Mouse (Mus musculus) cerebellum, adult 11 months (tissue): Measurements from ENCODE around the gene Hoxd9.

Experiments
- DNase-seq: peaks from one replicate; pipeline ENCODE4 v3.0.0; 2022

Gene Hoxd9

DNA sequence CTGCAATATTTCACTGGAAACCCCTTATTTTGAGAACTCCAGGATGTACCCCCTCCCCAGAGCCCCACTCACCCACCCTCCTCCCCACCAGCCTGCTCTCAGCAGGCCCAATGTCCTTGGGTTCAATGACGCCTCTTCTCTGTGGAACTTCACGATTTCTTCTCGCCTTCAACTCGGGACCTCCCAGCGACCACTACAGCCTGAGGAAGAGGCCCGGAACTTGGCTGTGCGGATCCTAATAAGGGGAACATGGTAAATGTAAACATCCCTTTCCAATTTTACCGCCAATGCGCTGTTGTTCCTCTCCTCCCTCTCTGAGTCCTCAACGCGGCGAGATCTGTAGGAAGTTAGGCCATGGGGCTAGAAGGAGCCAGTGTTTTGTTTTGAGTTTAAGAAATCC lies 13.4 kb upstream of the Hoxd9 start:
- no peak for DNase-seq

- no peak for DNase-seq
Measured at GRCm38 (mm10) chr2:74685059-74685603, 12.4 kb upstream of the Hoxd9 start.

GRCm38 (mm10) chr2:74686301-74686987 lies 11.1 kb upstream of the Hoxd9 start:
- DNase-seq, result no peak

GRCm38 (mm10) chr2:74686988-74687697 lies 10.4 kb upstream of the Hoxd9 start:
- no peak for DNase-seq

DNA sequence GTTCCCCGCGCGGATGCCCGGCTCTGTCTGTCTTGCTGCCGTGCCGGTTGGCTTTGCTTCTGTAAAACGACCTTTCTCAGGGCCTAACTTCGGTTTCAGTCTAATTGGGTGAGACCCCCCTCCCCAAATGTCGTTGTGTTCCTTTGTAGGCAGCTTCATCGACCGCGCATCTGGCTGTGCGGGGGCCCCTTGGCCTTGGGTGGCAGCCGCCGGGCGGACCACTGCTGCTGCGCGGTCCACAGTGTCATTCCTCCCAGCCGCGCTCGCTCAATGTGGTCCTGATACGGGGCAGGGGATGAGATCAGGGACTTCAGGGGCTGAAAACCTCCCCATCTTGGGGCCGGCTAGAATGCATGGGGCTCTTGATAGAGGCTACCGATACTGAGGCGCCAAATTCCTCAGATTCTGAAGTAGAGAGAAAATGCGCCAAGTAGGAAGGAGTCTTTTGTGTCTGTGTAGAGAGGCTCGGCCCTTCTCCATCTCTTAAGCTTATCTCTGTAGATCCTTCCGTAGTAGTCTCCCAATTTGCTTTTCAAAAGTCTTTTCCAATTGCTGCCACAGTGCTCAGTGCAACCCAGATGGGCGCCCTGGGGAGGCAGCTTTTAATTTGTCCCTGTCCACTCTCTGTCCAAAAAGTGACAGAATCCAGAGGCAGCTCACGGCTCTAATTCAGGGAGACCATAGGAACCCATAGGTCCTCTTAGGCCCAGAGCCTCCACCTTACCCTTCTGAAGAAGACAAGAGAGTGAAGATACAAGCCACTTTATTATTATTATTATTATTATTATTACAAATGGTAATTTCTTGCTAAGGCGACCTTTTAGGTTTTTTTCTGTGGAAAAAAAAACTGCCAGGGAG lies 9.6 kb upstream of the Hoxd9 start:
- no peak for DNase-seq

GRCm38 (mm10) chr2:74688795-74689573 lies 8.5 kb upstream of the Hoxd9 start:
- no peak for DNase-seq

DNA sequence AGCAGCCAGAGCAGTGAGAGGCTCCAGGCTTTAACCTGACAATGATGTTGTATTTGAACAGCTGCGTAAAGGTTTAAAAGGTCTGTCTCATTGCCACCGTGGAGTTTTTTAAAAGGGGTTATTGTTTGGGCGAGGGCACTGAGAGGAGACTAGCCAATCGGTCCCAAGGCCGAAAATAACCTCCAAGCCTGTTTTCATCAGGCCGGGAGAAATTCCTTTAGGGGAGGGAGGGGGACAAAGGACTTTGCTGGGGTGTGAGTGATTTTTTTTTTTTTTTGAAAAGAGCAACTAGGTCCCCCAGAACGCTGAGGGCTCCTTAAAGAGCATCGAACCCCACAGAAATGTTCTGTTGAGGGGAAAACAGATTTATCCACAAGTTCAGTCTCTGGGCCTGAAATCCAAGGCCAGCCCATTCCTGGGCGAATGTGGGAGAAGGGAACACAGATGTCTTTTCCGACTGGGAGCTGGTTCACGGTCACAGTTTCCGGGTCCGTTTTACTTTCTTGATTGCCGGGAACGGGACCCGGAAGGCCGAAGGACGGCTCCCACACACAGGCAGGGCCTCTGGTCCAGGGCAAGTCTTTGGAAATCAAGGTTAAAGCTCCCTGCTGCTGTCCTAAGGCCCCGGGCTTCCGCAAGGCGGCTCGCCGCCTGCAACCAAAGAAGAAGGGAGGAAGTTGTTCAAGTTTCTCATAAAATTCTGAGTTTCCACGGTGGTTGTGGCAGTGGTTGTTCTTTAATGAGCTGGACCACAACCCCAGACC lies 7.8 kb upstream of the Hoxd9 start:
- no peak for DNase-seq

DNA sequence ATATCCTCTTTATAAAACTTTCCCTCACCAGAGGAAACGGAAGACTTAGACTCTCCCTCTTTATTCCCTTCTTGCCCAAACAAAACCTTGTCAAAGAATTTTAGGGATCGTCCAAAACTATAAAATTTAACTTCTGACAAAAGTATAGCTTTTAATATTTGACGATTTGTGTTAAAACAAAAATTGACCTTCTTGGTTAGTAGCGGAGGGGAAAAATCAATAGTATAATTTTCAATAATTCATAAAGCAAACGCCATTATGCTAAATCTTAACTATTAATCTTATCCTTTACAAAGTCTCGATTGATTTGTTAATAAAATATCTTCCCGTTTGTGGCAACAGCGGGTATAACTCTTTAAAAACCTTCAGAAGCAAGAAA lies 7.2 kb upstream of the Hoxd9 start:
- DNase-seq, result no peak

GRCm38 (mm10) chr2:74691022-74691951 lies 6.2 kb upstream of the Hoxd9 start, which contains the start of gene Hoxd10:
Hoxd10 (plus strand) TSS chr2:74691924.
- no peak for DNase-seq

DNA sequence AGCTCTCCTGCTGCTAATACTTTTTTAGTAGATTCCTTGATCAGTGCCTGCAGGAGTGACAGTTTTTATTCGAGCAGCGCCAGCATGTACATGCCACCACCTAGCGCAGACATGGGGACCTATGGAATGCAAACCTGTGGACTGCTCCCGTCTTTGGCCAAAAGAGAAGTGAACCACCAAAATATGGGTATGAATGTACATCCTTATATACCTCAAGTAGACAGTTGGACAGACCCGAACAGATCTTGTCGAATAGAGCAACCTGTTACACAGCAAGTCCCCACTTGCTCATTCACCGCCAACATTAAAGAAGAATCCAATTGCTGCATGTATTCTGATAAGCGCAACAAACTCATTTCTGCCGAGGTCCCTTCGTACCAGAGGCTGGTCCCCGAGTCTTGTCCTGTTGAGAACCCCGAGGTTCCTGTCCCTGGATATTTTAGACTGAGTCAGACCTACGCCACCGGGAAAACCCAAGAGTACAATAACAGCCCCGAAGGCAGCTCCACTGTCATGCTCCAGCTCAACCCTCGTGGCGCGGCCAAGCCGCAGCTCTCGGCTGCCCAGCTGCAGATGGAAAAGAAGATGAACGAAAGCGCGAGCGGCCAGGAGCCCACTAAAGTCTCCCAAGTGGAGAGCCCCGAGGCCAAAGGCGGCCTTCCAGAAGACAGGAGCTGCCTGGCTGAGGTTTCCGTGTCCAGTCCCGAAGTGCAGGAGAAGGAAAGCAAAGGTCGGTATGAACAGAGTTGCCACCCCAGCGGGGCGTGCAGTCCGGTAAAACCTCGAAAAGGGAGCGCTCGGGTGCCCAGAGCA lies 5.3 kb upstream of the Hoxd9 start:
- DNase-seq, result no peak

DNA sequence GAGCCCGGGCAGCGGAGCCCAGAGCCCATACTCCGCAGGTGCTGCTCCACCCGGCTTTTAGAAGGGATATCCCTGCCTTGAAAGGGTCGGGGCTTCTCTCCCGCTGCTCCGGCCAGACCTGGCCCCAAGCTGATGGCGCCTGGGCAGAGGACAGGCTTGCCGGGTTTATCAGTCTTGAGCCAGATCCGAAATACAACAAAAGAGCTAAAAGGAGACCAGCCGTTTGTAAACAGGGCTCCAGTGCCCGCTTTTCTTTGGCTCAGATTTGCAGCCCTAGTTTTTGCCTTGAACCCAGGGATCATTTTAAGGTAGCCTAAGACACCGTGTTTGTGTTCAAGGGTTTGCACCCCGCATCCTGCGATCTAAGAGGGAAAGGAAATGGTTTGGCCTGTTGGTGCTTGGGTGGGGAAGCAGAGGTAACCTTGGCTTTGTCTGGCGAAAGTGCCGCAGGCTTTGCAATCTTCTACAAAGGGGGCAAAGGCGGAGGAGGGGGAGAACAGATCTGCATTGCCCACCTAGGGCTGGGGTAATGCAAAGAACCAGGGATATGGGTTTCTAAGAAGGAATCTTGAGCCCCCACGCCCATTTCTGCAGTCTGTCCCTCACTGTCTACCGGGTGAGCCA lies 4.6 kb upstream of the Hoxd9 start:
- no peak for DNase-seq

DNA sequence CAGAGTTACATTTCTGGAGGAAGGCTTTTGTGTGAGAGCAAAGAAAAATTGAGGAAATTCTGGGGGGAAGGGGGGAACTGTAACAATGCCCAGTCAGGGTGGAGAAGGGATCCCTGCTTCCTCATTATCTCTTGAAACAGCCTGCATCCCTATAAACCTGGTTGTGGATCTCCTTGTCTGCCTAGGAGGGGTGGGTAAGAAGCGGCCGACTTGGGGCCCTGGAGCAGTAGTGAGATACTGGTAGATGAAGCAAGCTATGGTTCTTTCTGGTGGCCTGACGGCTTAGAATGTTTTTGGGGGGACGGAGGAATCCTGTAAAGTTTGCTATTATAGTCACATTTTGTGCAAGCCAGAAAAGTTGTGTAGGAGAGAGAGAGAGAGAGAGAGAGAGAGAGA lies 4.1 kb upstream of the Hoxd9 start:
- DNase-seq, result no peak

DNA sequence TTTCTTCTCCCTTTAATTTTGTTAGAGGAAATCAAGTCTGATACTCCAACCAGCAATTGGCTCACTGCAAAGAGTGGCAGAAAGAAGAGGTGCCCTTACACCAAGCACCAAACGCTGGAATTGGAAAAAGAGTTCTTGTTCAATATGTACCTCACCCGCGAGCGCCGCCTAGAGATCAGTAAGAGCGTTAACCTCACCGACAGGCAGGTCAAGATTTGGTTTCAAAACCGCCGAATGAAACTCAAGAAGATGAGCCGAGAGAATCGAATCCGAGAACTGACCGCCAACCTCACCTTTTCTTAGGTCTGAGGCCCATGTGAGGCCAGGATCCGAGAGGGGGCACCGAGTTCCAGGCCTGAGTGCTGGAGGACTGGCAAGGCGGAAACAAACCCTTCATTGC lies 3.5 kb upstream of the Hoxd9 start:
- no peak for DNase-seq

- DNase-seq, result no peak
Measured at GRCm38 (mm10) chr2:74695383-74695782, 2.1 kb upstream of the Hoxd9 start.

- DNase-seq, result no peak
Measured at GRCm38 (mm10) chr2:74695813-74696430, 1.6 kb upstream of the Hoxd9 start.

DNA sequence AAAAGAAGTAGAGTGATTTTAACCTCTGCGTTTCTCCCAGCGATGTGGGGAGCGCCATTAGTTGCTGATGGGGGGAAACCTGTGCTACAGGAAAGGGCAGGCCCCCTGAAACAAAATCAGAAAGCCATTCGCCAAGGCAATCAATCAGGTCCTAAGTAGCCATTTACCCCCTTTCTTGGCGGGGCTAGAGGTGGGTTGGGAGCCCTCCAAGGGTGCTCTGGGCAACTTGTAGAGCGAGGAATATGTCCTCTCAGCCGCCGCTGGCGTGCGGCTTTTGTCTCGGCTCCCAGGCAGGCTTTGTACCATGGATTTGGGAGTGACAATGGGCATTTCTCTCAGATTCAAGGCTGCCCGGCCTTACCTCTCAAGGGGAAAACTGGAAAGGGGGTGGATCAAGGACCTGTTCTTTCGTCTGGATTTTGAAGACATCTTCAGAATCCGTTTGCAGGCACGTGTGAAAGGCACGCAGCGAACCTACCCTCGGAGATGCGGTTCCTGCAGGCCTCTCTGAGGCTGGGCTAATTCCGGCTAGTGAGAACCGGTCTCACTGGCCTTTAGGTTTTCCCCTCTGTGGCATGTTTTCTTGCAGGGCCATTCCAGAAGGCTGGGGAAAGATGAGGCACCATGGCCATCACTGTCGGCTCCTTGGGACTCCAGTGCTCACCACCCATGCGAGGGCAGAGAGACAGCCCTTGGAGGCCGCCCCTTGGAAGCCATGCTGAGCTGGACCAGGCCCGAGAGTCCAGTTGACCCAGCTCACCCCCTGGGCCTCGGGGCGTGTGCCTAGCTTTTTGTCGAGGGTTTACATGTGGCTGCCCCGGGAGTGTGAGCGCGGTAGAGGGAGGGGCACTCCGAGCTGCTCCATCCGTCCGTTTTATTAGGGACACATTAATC lies 838 bp upstream of the Hoxd9 start:
- no peak for DNase-seq

DNA sequence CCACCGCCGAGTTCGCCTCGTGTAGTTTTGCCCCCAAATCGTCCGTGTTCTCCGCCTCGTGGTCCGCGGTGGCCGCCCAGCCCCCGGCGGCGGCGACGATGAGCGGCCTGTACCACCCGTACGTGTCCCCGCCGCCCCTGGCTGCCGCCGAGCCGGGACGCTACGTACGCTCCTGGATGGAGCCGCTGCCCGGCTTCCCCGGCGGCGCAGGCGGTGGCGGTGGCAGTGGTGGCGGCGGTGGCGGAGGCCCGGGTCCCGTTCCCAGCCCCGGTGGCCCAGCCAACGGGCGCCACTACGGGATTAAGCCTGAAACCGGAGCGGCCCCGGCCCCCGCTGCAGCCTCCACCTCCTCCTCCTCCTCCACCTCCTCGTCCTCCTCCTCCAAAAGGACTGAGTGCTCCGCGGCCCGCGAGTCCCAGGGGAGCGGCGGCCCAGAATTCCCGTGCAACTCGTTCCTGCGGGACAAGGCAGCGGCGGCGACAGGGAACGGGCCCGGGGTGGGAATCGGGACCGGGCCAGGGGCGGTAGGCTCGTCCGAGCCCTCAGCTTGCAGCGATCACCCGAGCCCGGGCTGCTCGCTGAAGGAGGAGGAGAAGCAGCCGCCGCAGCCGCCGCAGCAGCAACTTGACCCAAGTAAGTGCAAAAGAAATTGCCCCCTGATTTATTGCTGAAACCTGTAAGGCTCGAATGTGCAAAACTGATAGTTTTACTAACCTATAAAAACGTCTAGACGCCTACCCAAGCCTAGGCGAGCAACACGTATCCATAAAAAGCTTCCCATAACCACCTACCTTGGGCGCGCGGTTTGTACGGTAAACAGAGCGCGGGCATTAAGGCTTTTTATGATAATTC lies 900 bp downstream of the Hoxd9 start:
- DNase-seq, result no peak
